Mouse (Mus musculus): ENCODE data around the gene Epo. TPM values are rescaled to one million over a fixed set of nuclear protein-coding genes. Genes with fewer than 3 reads are reported as not detected.

Gene Epo
- polyA plus RNA-seq, 1 experiment from 2014 or later: not detected

- Histone ChIP-seq H3K4me3 (no peak overlapping the region; the same call in 1 of the 2 replicates), H3K36me3 (peaks cover 71% of the 10 kb centered on the region), H3K9me3 (no peaks in the 10 kb centered on the region), H3K27me3 (replicated peaks) (no peaks in the 10 kb centered on the region), H3K9ac (no peak overlapping the region), H3K27ac (replicated peaks) (no peak overlapping the region), H3K4me1 (peaks cover 42% of the 10 kb centered on the region), H3K4me2 (no peak overlapping the region)
- ATAC-seq (ENCODE audit: extremely low read depth, insufficient number of reproducible peaks, low FRiP score, low TSS enrichment): no peak
- 77% methylated on average over 22 of the region's 22 CpGs for WGBS
Observed at GRCm38 (mm10) chr5:137528247-137528968, 4.6 kb downstream of the Epo start.

- H3K27ac ChIP-seq (replicated peaks): no peak overlapping the region
- H3K36me3 ChIP-seq: peaks cover 81% of the 10 kb centered on the region
- no peaks in the 10 kb centered on the region for H3K27me3 ChIP-seq (replicated peaks)
- WGBS: 70% methylated on average over 1 of the region's 1 CpGs
- H3K9ac ChIP-seq: 0 out of 2 replicates have a peak overlapping the region, but pooled peaks have one; percentile 28
- no peak overlapping the region for H3K4me3 ChIP-seq
- peaks cover 42% of the 10 kb centered on the region for H3K4me1 ChIP-seq
- no peak overlapping the region for H3K4me2 ChIP-seq
- no peak for ATAC-seq (ENCODE audit: extremely low read depth, insufficient number of reproducible peaks, low FRiP score, low TSS enrichment)
- no peaks in the 10 kb centered on the region for H3K9me3 ChIP-seq
Observed at GRCm38 (mm10) chr5:137527413-137527812, 5.6 kb downstream of the Epo start.

- Histone ChIP-seq H3K9me3 (no peaks in the 10 kb centered on the region), H3K4me2 (no peak overlapping the region), H3K27me3 (replicated peaks) (no peaks in the 10 kb centered on the region), H3K4me3 (no peak overlapping the region), H3K27ac (replicated peaks) (peak overlapping the region; percentile 53), H3K36me3 (peaks cover 91% of the 10 kb centered on the region), H3K9ac (peak overlapping the region; percentile 30), H3K4me1 (peaks cover 42% of the 10 kb centered on the region)
- ATAC-seq (ENCODE audit: extremely low read depth, insufficient number of reproducible peaks, low FRiP score, low TSS enrichment): no peak
- WGBS: 52% methylated on average over 16 of the region's 16 CpGs
Observed at GRCm38 (mm10) chr5:137526192-137526936, 6.7 kb downstream of the Epo start.

GRCm38 (mm10) chr5:137525511-137525910 lies 7.5 kb downstream of the Epo start:
- no peak overlapping the region for H3K27ac ChIP-seq (replicated peaks)
- H3K27me3 ChIP-seq (replicated peaks): no peaks in the 10 kb centered on the region
- ATAC-seq (ENCODE audit: extremely low read depth, insufficient number of reproducible peaks, low FRiP score, low TSS enrichment): no peak
- H3K36me3 ChIP-seq: peaks cover 100% of the 10 kb centered on the region
- no peak overlapping the region for H3K4me2 ChIP-seq
- no peak overlapping the region for H3K4me3 ChIP-seq
- H3K4me1 ChIP-seq: peaks cover 37% of the 10 kb centered on the region
- H3K9ac ChIP-seq: no peak overlapping the region
- 74% methylated on average over 16 of the region's 16 CpGs for WGBS
- no peaks in the 10 kb centered on the region for H3K9me3 ChIP-seq

GRCm38 (mm10) chr5:137524671-137525070 lies 8.4 kb downstream of the Epo start:
- no peak overlapping the region for H3K4me3 ChIP-seq
- peaks cover 29% of the 10 kb centered on the region for H3K4me1 ChIP-seq
- no peak overlapping the region for H3K4me2 ChIP-seq
- no peaks in the 10 kb centered on the region for H3K27me3 ChIP-seq (replicated peaks)
- peaks cover 100% of the 10 kb centered on the region for H3K36me3 ChIP-seq
- H3K9me3 ChIP-seq: no peaks in the 10 kb centered on the region
- H3K9ac ChIP-seq: no peak overlapping the region
- 82% methylated on average over 13 of the region's 13 CpGs for WGBS
- ATAC-seq (ENCODE audit: extremely low read depth, insufficient number of reproducible peaks, low FRiP score, low TSS enrichment): no peak
- no peak overlapping the region for H3K27ac ChIP-seq (replicated peaks)

GRCm38 (mm10) chr5:137524251-137524515 lies 8.9 kb downstream of the Epo start:
- H3K9ac ChIP-seq: no peak overlapping the region
- H3K4me3 ChIP-seq: no peak overlapping the region
- no peak overlapping the region for H3K27ac ChIP-seq (replicated peaks)
- no peak overlapping the region for H3K4me2 ChIP-seq
- 80% methylated on average over 8 of the region's 8 CpGs for WGBS
- no peaks in the 10 kb centered on the region for H3K9me3 ChIP-seq
- ATAC-seq (ENCODE audit: extremely low read depth, insufficient number of reproducible peaks, low FRiP score, low TSS enrichment): no peak
- peaks cover 24% of the 10 kb centered on the region for H3K4me1 ChIP-seq
- no peaks in the 10 kb centered on the region for H3K27me3 ChIP-seq (replicated peaks)
- H3K36me3 ChIP-seq: peaks cover 100% of the 10 kb centered on the region

GRCm38 (mm10) chr5:137523396-137524250 lies 9.4 kb downstream of the Epo start:
- H3K4me3 ChIP-seq: no peak overlapping the region
- ATAC-seq (ENCODE audit: extremely low read depth, insufficient number of reproducible peaks, low FRiP score, low TSS enrichment): no peak
- no peak overlapping the region for H3K9ac ChIP-seq
- H3K9me3 ChIP-seq: no peaks in the 10 kb centered on the region
- WGBS: 84% methylated on average over 25 of the region's 25 CpGs
- peaks cover 20% of the 10 kb centered on the region for H3K4me1 ChIP-seq
- H3K27ac ChIP-seq (replicated peaks): no peak overlapping the region
- no peak overlapping the region for H3K4me2 ChIP-seq
- H3K27me3 ChIP-seq (replicated peaks): no peaks in the 10 kb centered on the region
- H3K36me3 ChIP-seq: peaks cover 100% of the 10 kb centered on the region

GRCm38 (mm10) chr5:137522711-137523110 lies 10.3 kb downstream of the Epo start:
- H3K9me3 ChIP-seq: no peaks in the 10 kb centered on the region
- WGBS: 77% methylated on average over 11 of the region's 11 CpGs
- H3K36me3 ChIP-seq: peaks cover 98% of the 10 kb centered on the region
- no peak overlapping the region for H3K4me3 ChIP-seq
- no peak overlapping the region for H3K4me2 ChIP-seq
- H3K27ac ChIP-seq (replicated peaks): no peak overlapping the region
- peaks cover 14% of the 10 kb centered on the region for H3K4me1 ChIP-seq
- H3K9ac ChIP-seq: no peak overlapping the region
- no peaks in the 10 kb centered on the region for H3K27me3 ChIP-seq (replicated peaks)
- ATAC-seq (ENCODE audit: extremely low read depth, insufficient number of reproducible peaks, low FRiP score, low TSS enrichment): no peak

- no peak overlapping the region for H3K9ac ChIP-seq
- H3K4me2 ChIP-seq: no peak overlapping the region
- H3K27ac ChIP-seq (replicated peaks): no peak overlapping the region
- peaks cover 8% of the 10 kb centered on the region for H3K4me1 ChIP-seq
- no peaks in the 10 kb centered on the region for H3K9me3 ChIP-seq
- no peak for ATAC-seq (ENCODE audit: extremely low read depth, insufficient number of reproducible peaks, low FRiP score, low TSS enrichment)
- H3K27me3 ChIP-seq (replicated peaks): no peaks in the 10 kb centered on the region
- WGBS: 80% methylated on average over 9 of the region's 9 CpGs
- H3K4me3 ChIP-seq: no peak overlapping the region
- H3K36me3 ChIP-seq: peaks cover 95% of the 10 kb centered on the region
Observed at GRCm38 (mm10) chr5:137521861-137522260, 11.2 kb downstream of the Epo start.

- Histone ChIP-seq H3K27ac (replicated peaks) (no peak overlapping the region), H3K9ac (no peak overlapping the region), H3K4me3 (no peak overlapping the region), H3K36me3 (peaks cover 76% of the 10 kb centered on the region), H3K4me1 (peaks cover 3% of the 10 kb centered on the region), H3K27me3 (replicated peaks) (no peaks in the 10 kb centered on the region), H3K9me3 (no peaks in the 10 kb centered on the region), H3K4me2 (no peak overlapping the region)
- no peak for ATAC-seq (ENCODE audit: extremely low read depth, insufficient number of reproducible peaks, low FRiP score, low TSS enrichment)
- 90% methylated on average over 27 of the region's 27 CpGs for WGBS
Observed at GRCm38 (mm10) chr5:137519691-137520550, 13.1 kb downstream of the Epo start.

- ATAC-seq (ENCODE audit: extremely low read depth, insufficient number of reproducible peaks, low FRiP score, low TSS enrichment): no peak
- no peak within 1 kb of the TSS for H3K27ac ChIP-seq (replicated peaks)
- H3K4me3 ChIP-seq: no peak within 1 kb of the TSS
- WGBS: 73% methylated on average over 5 of the region's 5 CpGs
- no peak within 1 kb of the TSS for H3K9ac ChIP-seq
- H3K4me2 ChIP-seq: no peak within 1 kb of the TSS
- H3K4me1 ChIP-seq: peaks cover 18% of the 10 kb centered on the region
- H3K9me3 ChIP-seq: no peaks in the 10 kb centered on the region
- H3K27me3 ChIP-seq (replicated peaks): no peaks in the 10 kb centered on the region
- peaks cover 69% of the 10 kb centered on the region for H3K36me3 ChIP-seq
Observed at GRCm38 (mm10) chr5:137518436-137518835, 14.6 kb downstream of the Epo start, which contains the start of gene Gigyf1. TSS of gene Gigyf1 (plus strand) at chr5:137518548.

Data from heart, embryonic 13.5 days (tissue).